Mouse (Mus musculus): ENCODE measurements around the gene R3hdm2. TPM values are rescaled to one million over a fixed set of nuclear protein-coding genes. Genes with fewer than 3 reads are reported as not detected.
A peak's percentile ranks its signal among the peaks of the same experiment; 100 is the strongest.

Gene R3hdm2
- polyA plus RNA-seq, 1 experiment = 135 TPM

DNA sequence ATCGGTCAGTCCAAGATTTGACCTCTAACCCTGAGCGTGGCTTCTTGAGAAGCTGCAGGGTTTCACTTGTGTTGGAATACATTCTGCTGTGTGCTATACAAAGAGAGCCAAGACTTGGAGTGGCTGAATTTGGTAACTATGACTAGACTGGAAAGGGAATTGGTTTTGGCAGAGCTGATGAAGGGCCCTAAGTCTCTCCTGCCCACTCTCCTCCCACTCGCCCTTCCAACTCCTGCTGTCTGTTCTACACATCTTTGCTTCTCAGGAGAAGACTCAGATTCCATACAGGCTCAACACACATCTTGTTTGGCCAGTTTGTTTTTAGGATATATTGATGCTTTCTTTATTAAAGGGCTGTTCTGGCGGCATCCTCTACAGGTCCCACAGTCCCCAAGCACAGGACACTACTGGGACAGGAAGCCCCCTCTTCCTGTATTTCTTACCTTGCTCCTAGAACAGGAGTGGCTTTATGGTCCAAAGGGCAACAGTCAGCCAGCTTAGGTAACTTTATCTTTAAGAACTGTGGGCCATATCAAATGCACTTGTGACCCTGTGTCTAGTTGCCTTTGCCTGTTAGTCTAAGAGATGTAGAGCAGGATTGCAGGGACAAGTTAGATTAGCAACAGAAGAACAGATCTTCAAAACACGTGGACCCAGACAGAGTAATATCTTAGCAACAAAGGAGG is 82.4 kb downstream of the R3hdm2 start:
- DNase-seq = no peak
- Histone ChIP-seq H3K4me3 (ENCODE audit: control insufficient read depth, insufficient read depth, low read length) (no peak overlapping the region), H3K36me3 (ENCODE audit: control insufficient read depth, insufficient read depth, low read length) (peaks cover 28% of the 10 kb centered on the region), H3K4me1 (replicated peaks; ENCODE audit: control insufficient read depth, insufficient read depth, low read length) (peaks cover 7% of the 10 kb centered on the region), H3K27me3 (ENCODE audit: control insufficient read depth, insufficient read depth, low read length) (no peaks in the 10 kb centered on the region), H3K27ac (ENCODE audit: control insufficient read depth, insufficient read depth, low read length) (no peak overlapping the region)
- WGBS = 94% methylated on average over 5 of the region's 5 CpGs
- no peak for TF ChIP-seq POLR2A (IDR thresholded peaks at IDR 0.05; ENCODE audit: control insufficient read depth, extremely low read depth, insufficient read depth, low read length, poor library complexity)
- no peak for TF ChIP-seq CTCF (IDR thresholded peaks at IDR 0.05; ENCODE audit: borderline replicate concordance, control insufficient read depth, extremely low read depth, insufficient read depth, low read length, poor library complexity)

DNA sequence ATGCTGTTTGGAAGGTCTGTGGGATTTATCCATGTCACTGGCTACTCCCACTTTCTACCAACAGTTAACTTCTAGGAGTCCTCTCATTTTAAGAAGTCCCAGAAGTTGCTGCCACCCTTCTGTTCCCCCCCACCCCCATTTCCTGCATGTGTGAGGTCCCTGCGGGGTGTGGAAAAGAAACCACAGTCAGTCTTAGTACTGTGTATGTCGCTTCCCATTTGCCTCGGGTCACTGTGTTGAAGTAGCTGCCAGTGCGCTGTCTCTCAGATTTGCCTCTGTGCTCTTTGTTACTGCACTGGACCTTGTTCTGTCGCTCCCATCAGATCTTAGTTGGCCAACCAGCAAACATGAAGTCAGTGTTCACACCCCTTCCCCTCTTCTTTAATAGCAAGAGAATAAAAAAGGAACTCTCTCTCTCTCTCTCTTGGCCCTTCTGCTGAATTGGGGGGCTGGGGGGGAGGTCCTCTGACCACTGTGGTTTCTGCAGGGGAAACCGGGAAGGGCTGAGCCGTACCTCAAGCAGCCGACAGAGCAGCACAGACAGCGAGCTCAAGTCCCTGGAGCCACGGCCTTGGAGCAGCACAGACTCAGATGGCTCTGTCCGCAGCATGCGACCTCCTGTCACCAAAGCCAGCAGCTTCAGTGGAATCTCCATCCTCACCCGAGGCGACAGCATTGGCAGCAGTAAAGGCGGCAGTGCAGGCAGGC is 91.3 kb downstream of the R3hdm2 start:
- 3% methylated on average over 15 of the region's 15 CpGs for WGBS
- Histone ChIP-seq H3K36me3 (ENCODE audit: control insufficient read depth, insufficient read depth, low read length) (peaks cover 8% of the 10 kb centered on the region), H3K4me1 (replicated peaks; ENCODE audit: control insufficient read depth, insufficient read depth, low read length) (peaks cover 14% of the 10 kb centered on the region), H3K27me3 (ENCODE audit: control insufficient read depth, insufficient read depth, low read length) (no peaks in the 10 kb centered on the region), H3K27ac (ENCODE audit: control insufficient read depth, insufficient read depth, low read length) (no peak overlapping the region), H3K4me3 (ENCODE audit: control insufficient read depth, insufficient read depth, low read length) (0 out of 2 replicates have a peak overlapping the region, but pooled peaks have one; percentile 2)
- DNase-seq = peak; percentile 55
- TF ChIP-seq POLR2A (IDR thresholded peaks at IDR 0.05; ENCODE audit: control insufficient read depth, extremely low read depth, insufficient read depth, low read length, poor library complexity) (no peak), CTCF (IDR thresholded peaks at IDR 0.05; ENCODE audit: borderline replicate concordance, control insufficient read depth, extremely low read depth, insufficient read depth, low read length, poor library complexity) (no peak)

DNA sequence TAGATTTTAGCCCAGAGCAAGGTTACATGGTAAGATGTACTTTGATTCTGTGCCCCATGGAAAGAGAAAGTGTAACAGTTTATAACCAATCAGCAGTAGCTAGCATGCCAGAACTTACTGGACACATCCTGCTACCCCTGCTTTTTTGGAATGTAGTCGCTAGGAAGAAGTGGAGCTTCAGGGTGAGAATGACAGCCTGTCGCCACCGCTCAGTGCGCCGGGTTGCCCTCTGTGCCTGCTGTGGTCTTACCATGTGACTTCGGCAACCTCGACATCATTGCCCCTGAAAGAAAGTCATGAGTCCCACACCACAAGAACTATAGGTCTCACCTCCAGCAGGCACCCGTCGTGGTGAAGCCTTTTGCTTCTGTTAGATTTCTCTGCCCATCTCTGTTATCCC is 92.6 kb downstream of the R3hdm2 start:
- Histone ChIP-seq H3K27ac (ENCODE audit: control insufficient read depth, insufficient read depth, low read length) (no peak overlapping the region), H3K4me1 (replicated peaks; ENCODE audit: control insufficient read depth, insufficient read depth, low read length) (peaks cover 14% of the 10 kb centered on the region), H3K27me3 (ENCODE audit: control insufficient read depth, insufficient read depth, low read length) (no peaks in the 10 kb centered on the region), H3K36me3 (ENCODE audit: control insufficient read depth, insufficient read depth, low read length) (peaks cover 20% of the 10 kb centered on the region), H3K4me3 (ENCODE audit: control insufficient read depth, insufficient read depth, low read length) (no peak overlapping the region)
- no peak for DNase-seq
- TF ChIP-seq CTCF (IDR thresholded peaks at IDR 0.05; ENCODE audit: borderline replicate concordance, control insufficient read depth, extremely low read depth, insufficient read depth, low read length, poor library complexity) = no peak
- no peak for TF ChIP-seq POLR2A (IDR thresholded peaks at IDR 0.05; ENCODE audit: control insufficient read depth, extremely low read depth, insufficient read depth, low read length, poor library complexity)
- 25% methylated on average over 9 of the region's 9 CpGs for WGBS

DNA sequence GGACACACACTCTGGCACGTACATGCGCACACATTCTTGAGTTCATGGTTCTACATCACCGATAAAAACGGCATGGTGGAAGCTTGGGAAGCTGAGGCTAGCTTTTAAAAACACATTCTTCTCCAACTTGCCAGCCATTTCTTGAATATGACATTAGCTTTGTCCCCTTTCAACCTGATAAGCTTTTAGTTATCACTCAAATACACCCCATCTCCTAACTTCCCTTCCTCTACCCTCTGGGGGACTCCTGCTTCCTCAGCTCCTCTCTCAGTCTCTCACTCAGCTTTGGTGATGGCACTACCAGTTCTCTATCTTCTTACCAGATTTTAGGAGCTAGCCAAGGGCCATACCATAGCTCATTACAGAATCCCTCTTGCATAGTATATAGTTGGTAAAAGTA is 95.0 kb downstream of the R3hdm2 start:
- 97% methylated on average over 4 of the region's 4 CpGs for WGBS
- DNase-seq = no peak
- Histone ChIP-seq H3K4me3 (ENCODE audit: control insufficient read depth, insufficient read depth, low read length) (no peak overlapping the region), H3K4me1 (replicated peaks; ENCODE audit: control insufficient read depth, insufficient read depth, low read length) (peaks cover 14% of the 10 kb centered on the region), H3K27ac (ENCODE audit: control insufficient read depth, insufficient read depth, low read length) (no peak overlapping the region), H3K36me3 (ENCODE audit: control insufficient read depth, insufficient read depth, low read length) (peaks cover 20% of the 10 kb centered on the region), H3K27me3 (ENCODE audit: control insufficient read depth, insufficient read depth, low read length) (no peaks in the 10 kb centered on the region)
- TF ChIP-seq CTCF (IDR thresholded peaks at IDR 0.05; ENCODE audit: borderline replicate concordance, control insufficient read depth, extremely low read depth, insufficient read depth, low read length, poor library complexity) (no peak), POLR2A (IDR thresholded peaks at IDR 0.05; ENCODE audit: control insufficient read depth, extremely low read depth, insufficient read depth, low read length, poor library complexity) (no peak)

GRCm38 (mm10) chr10:127476541-127476940 is 96.4 kb downstream of the R3hdm2 start:
- H3K27me3 ChIP-seq (ENCODE audit: control insufficient read depth, insufficient read depth, low read length) = no peaks in the 10 kb centered on the region

GRCm38 (mm10) chr10:127477301-127477700 is 97.2 kb downstream of the R3hdm2 start:
- H3K27ac ChIP-seq (ENCODE audit: control insufficient read depth, insufficient read depth, low read length) = no peak overlapping the region

More at GRCm38 (mm10) chr10:127476541-127476940, 96.4 kb downstream of the R3hdm2 start:
- 96% methylated on average over 3 of the region's 3 CpGs for WGBS
- no peak for DNase-seq
- H3K4me1 ChIP-seq (replicated peaks; ENCODE audit: control insufficient read depth, insufficient read depth, low read length) = peaks cover 7% of the 10 kb centered on the region
- TF ChIP-seq CTCF (IDR thresholded peaks at IDR 0.05; ENCODE audit: borderline replicate concordance, control insufficient read depth, extremely low read depth, insufficient read depth, low read length, poor library complexity) (no peak), POLR2A (IDR thresholded peaks at IDR 0.05; ENCODE audit: control insufficient read depth, extremely low read depth, insufficient read depth, low read length, poor library complexity) (no peak)
- H3K4me3 ChIP-seq (ENCODE audit: control insufficient read depth, insufficient read depth, low read length) = no peak overlapping the region
- no peak overlapping the region for H3K27ac ChIP-seq (ENCODE audit: control insufficient read depth, insufficient read depth, low read length)
- H3K36me3 ChIP-seq (ENCODE audit: control insufficient read depth, insufficient read depth, low read length) = peaks cover 20% of the 10 kb centered on the region

More at GRCm38 (mm10) chr10:127477301-127477700, 97.2 kb downstream of the R3hdm2 start:
- no peak for DNase-seq
- TF ChIP-seq CTCF (IDR thresholded peaks at IDR 0.05; ENCODE audit: borderline replicate concordance, control insufficient read depth, extremely low read depth, insufficient read depth, low read length, poor library complexity) (no peak), POLR2A (IDR thresholded peaks at IDR 0.05; ENCODE audit: control insufficient read depth, extremely low read depth, insufficient read depth, low read length, poor library complexity) (no peak)
- 98% methylated on average over 7 of the region's 7 CpGs for WGBS
- H3K36me3 ChIP-seq (ENCODE audit: control insufficient read depth, insufficient read depth, low read length) = peaks cover 20% of the 10 kb centered on the region
- peaks cover 4% of the 10 kb centered on the region for H3K4me1 ChIP-seq (replicated peaks; ENCODE audit: control insufficient read depth, insufficient read depth, low read length)
- no peaks in the 10 kb centered on the region for H3K27me3 ChIP-seq (ENCODE audit: control insufficient read depth, insufficient read depth, low read length)
- no peak overlapping the region for H3K4me3 ChIP-seq (ENCODE audit: control insufficient read depth, insufficient read depth, low read length)

Measured in thymus, adult 2 months (tissue).